Mouse (Mus musculus): ENCODE data around the gene Dhdh. TPM values are rescaled to one million over a fixed set of nuclear protein-coding genes. Genes with fewer than 3 reads are reported as not detected.
A peak's percentile ranks its signal among the peaks of the same experiment; 100 is the strongest.
"Not testable (repeated sequence)": the region's sequence is repeated elsewhere in the genome, so short reads cannot be mapped to it uniquely, and the experiment has no call there.

The Dhdh gene
- total RNA-seq, 2 experiments from 2014 or later: 42.4 to 47.3 TPM

- DNase-seq: no peak
Observed at GRCm38 (mm10) chr7:45475291-45475969, 13.2 kb downstream of the Dhdh start.

DNA sequence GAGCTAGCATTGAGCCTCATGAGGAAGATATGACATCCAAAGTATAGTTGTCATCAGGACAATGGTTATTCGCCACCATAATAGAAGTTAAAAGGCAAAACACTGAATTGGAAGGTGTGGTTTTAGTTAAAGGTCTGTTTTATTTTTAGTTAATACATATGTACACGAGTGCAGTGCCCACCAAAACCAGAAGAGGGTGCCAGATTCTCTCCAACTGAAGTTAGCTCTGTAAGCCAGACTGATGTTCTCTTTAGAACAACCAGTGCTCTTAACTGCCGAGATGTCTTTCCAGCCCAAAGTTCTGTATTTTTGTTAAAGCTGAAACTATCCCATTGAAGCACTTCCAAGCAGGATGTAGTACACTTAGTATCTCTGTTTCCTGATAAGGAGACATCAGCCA lies 17.7 kb downstream of the Dhdh start:
- DNase-seq: peak; percentile 82

DNA sequence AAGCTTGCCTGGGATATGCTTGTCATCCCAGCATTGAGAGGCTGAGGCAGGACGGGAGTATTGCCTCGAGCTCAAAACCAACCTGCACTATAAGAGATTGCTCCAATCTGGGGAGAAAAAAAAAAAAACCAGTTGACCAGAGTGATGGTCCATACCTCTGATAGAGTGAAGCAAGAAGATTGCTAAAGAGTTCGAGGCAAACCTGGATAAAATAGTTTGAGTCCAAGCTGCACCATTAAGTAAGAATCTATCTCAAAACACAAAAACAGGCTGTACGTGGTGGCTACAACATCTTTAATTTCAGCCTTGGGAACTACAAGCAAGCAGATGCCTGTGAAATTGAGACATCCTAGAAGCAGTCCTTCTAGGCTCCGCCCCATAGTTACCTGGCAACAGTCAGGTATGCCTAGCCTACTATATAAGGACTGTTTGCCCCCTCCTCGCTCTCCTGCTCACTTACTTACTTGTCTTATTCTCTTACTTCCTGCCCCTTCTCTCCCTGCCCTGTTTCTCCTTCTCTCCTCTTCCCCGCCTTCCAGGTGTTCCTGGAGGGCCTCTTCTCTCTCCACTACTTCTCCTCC lies 21.4 kb downstream of the Dhdh start:
- no peak for DNase-seq

GRCm38 (mm10) chr7:45466283-45467089 lies 22.1 kb downstream of the Dhdh start, which contains the start of gene Bax:
TSS of gene Bax (minus strand) at chr7:45466898.
- peak; percentile 96 for DNase-seq

- DNase-seq: no peak
Observed at GRCm38 (mm10) chr7:45465549-45465948, 23.1 kb downstream of the Dhdh start.

DNA sequence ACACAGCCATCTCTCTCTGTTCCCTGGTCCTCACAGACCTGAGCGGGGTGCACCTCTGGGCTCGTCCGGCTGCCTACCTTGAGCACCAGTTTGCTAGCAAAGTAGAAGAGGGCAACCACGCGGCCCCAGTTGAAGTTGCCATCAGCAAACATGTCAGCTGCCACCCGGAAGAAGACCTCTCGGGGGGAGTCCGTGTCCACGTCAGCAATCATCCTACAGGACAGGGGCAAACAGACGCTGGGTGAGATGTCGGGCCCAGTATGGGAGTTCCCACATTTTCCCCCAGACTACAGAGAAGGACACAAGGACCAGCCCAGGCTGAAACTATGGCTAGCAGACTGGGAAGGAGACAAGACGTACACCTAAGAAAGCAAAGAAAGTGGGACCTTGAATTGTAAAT lies 23.5 kb downstream of the Dhdh start:
- no peak for DNase-seq

- no peak for DNase-seq
Observed at GRCm38 (mm10) chr7:45463987-45464778, 24.4 kb downstream of the Dhdh start.

- DNase-seq: not testable (repeated sequence)
Observed at GRCm38 (mm10) chr7:45462868-45463267, 25.7 kb downstream of the Dhdh start.

- DNase-seq: no peak
Observed at GRCm38 (mm10) chr7:45462325-45462724, 26.3 kb downstream of the Dhdh start.

GRCm38 (mm10) chr7:45461781-45462180 lies 26.8 kb downstream of the Dhdh start:
- no peak for DNase-seq

DNA sequence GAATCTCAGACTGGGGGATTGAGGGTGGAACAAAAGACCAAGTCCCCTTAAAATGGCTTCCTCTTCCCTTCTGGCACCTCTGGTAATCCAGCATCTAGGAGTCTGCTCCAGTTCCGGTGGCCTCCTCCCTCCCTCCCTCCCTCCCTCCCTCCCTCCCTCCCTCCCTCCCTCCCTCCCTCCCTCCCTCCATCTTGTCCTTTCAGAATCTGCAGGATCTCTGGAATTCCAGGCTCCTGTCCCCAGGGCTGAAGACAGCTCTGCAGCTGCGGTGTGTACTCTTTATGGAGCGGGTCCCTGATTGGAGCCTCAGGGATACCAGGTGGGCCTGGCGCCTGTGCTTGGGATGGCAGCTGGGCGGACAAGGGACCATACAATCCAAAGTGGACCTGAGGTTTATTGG lies 27.3 kb downstream of the Dhdh start:
- DNase-seq: no peak

GRCm38 (mm10) chr7:45460860-45461314 lies 27.7 kb downstream of the Dhdh start:
- peak; percentile 83 for DNase-seq

- DNase-seq: peak; percentile 26
Observed at GRCm38 (mm10) chr7:45460377-45460776, 28.2 kb downstream of the Dhdh start.

- peak; percentile 97 for DNase-seq
Observed at GRCm38 (mm10) chr7:45459564-45460140, 29.0 kb downstream of the Dhdh start, which contains the start of gene Ftl1. TSS of gene Ftl1 (minus strand) at chr7:45459884.

DNA sequence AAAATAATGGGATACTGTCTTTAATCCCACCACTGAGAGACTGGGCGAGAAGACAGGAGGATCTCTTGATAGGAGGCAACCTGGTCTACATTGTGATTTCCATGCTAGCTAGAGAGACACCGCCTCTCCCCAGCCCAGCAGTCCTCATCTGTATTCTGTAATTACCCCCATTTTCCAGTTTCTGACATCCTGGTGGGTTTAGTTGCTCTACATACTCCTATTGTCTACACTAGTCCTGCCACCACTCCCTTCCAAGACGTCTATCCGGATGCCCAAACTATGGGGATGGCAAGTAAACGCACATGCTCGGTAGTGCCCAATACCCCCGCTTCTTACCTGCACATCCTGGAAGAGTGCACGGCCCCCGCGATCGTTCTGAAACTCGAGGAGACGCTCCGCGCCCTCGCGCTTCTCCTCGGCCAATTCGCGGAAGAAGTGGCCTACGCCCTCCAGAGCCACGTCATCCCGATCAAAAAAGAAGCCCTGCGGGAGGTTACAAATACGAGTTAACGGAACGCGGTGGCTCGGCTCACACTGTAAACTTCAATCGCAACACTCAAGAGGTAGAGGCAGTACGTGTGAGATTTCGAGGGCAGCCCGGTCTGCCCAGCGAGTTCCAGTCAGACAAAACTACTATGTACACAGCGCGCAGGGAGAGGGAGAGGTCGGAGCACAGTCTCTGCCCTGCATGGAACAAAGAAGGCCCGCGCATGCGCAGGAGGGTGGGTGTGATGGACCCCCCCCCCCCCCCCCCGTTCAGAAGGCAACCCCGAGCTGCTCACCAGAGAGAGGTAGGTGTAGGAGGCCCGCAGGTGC lies 29.6 kb downstream of the Dhdh start:
- peak; percentile 86 for DNase-seq

- peak; percentile 40 for DNase-seq
Observed at GRCm38 (mm10) chr7:45457204-45458060, 31.2 kb downstream of the Dhdh start.

DNA sequence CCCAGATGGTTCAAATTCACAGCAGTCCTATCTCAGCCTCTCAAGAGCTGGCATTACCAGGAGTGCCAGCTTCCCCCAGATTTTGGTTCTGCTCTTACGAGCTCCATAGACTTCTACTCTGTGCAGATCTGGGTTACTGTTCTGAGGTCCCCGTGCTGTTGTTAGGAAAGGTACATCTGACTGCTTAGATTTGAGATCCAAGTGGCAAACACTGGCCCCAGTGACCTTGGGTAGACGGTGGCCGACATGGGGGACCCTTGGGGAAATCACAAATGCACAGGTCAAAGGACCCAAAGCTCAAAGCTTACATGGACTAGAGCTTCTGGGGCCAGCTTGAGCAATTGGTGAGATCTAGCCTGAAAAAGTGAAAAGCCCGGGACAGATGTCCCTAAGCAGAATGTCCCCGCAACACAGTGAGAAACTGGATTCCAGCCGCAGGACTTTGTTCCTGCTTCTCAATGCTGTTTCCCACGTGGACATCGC lies 31.8 kb downstream of the Dhdh start:
- DNase-seq: no peak

- peak; percentile 19 for DNase-seq
Observed at GRCm38 (mm10) chr7:45455932-45456696, 32.5 kb downstream of the Dhdh start.

DNA sequence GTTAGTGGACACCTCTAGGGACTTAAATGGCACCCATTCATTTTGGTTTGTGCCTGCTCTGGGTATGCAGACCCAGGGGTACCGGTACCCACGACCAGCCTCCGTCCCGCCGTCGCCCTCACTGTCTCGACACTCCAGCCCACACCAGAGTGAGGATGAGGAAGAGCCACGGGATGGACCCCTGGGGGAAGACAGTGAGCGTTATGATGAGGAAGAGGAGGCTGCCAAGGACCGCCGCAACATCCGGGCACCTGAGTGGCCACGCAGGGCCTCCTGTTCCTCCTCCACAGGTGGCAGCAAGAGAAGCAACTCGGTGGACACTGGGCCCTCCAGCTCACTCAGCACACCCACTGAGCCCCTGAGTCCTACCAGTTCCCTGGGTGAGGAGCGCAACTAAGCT lies 33.6 kb downstream of the Dhdh start:
- DNase-seq: no peak
